Mouse (Mus musculus): ENCODE measurements at regions not wholly inside any gene's neighbourhood (a gene's known extent, or its start where the extent isn't known, plus 50 kb on each side); places are given as distances from the start of the nearest gene placed in this dataset.

DNA sequence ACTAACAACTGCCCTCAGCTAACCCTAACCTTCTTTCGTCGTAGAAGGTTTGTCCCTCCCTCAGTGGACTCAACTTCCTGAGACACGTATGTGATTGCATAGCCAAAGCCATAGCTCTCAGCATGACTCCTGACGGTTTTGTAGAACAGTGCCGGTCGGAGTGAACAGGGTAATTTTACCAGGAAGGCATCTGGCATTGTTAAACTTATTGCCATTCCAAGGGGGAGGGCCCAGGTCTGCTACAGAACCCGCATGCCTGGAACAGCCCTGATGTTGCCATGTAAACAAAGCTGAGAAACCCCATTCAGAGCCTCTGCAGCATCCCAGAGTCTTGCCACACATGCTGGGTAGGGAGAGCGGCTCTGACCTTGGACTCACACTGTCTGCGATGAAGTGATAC is 52.2 kb upstream of the Adgrl2 start:
- H3K4me3 ChIP-seq: no peak overlapping the region
- WGBS: 41% methylated on average over 9 of the region's 9 CpGs

GRCm38 (mm10) chr3:149041188-149041587 is 50.8 kb upstream of the Adgrl2 start:
- Histone ChIP-seq H3K4me1 (peaks cover 28% of the 10 kb centered on the region), H3K9me3 (no peaks in the 10 kb centered on the region), H3K4me3 (no peak overlapping the region), H3K27me3 (replicated peaks; ENCODE audit: low read depth, poor library complexity, severe bottlenecking) (no peaks in the 10 kb centered on the region), H3K27ac (replicated peaks) (no peak overlapping the region), H3K36me3 (replicated peaks) (no peaks in the 10 kb centered on the region)
- 49% methylated on average over 3 of the region's 3 CpGs for WGBS
- no peak for DNase-seq (ENCODE audit: low spot score)

More for the DNA sequence above, 52.2 kb upstream of the Adgrl2 start:
- H3K27ac ChIP-seq (replicated peaks): 0 out of 2 replicates have a peak overlapping the region, but pooled peaks have one; percentile 30
- H3K9me3 ChIP-seq: no peaks in the 10 kb centered on the region
- H3K4me1 ChIP-seq: peaks cover 28% of the 10 kb centered on the region
- DNase-seq (ENCODE audit: low spot score): peak; percentile 30
- no peaks in the 10 kb centered on the region for H3K27me3 ChIP-seq (replicated peaks; ENCODE audit: low read depth, poor library complexity, severe bottlenecking)
- H3K36me3 ChIP-seq (replicated peaks): no peaks in the 10 kb centered on the region
